Mouse (Mus musculus) heart, postnatal 0 days (tissue): ENCODE data around the gene Gpha2.

Source experiments
- CTCF ChIP-seq: IDR thresholded peaks from 2 replicates; pipeline ENCODE4 v1.5.1; 2016; ENCODE audit warnings: antibody characterized with exemption, control low read depth, low read depth
- EP300 ChIP-seq: IDR thresholded peaks from 2 replicates; pipeline ENCODE4 v1.6.1; 2016; ENCODE audit warnings: antibody characterized with exemption, low read depth

DNA sequence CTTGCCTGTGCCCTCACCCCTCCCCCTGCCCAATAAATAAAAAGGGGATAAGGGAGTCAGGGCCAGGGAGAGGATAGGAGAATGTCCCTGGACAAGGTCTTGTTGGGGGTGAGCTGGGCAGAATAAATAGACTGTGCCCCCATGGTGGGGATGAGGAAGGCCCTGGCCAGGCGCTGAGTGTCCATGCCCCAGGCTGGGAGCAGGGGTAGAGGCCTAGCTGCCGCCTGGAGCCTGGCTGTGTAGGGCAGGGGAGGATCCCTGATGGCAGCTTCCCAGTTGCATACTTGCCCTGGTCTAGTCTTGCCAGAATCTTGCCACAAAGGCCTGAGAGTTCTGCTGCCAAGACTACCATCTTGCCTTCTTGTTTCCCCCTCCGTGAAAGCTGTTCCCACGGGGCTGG, 1.7 kb downstream of the Gpha2 start:
- TF ChIP-seq CTCF (no peak), EP300 (no peak)
